Mouse (Mus musculus) limb, embryonic 13.5 days (tissue): ENCODE measurements around the gene Wnt7b. TPM values are rescaled to one million over a fixed set of nuclear protein-coding genes. Genes with fewer than 3 reads are reported as not detected.

Experiments
- ATAC-seq: fragments of 200-750 bp; cut with Nextera tagmentation; 2 replicates; pipeline ENCODE4 v1.8.0; 2017; ENCODE audit warnings: low read depth, moderate number of reproducible peaks, moderate TSS enrichment; ENCODE audit not compliant: low FRiP score
- H3K27ac ChIP-seq: fragments of 300-500 bp; sonication (generic); 2 replicates; pipeline ENCODE4 v1.5.1; 2015; ENCODE audit warnings: inconsistent platforms, mild to moderate bottlenecking, moderate library complexity
- H3K27me3 ChIP-seq: fragments of 300-500 bp; sonication (generic); 2 replicates; pipeline ENCODE4 v1.6.1; 2015; ENCODE audit warnings: mild to moderate bottlenecking, inconsistent platforms
- H3K36me3 ChIP-seq: fragments of 300-500 bp; sonication (generic); 2 replicates; pipeline ENCODE4 v1.6.1; 2015; ENCODE audit warnings: inconsistent platforms, mild to moderate bottlenecking, moderate library complexity
- H3K4me1 ChIP-seq: fragments of 300-500 bp; sonication (generic); 2 replicates; pipeline ENCODE4 v1.6.1; 2015; ENCODE audit warnings: inconsistent platforms
- H3K4me2 ChIP-seq: fragments of 300-500 bp; sonication (generic); replicated peaks from 2 replicates; pipeline ENCODE4 v1.6.1; 2015; ENCODE audit warnings: inconsistent platforms, mild to moderate bottlenecking, moderate library complexity
- H3K4me3 ChIP-seq: fragments of 300-500 bp; sonication (generic); 2 replicates; pipeline ENCODE4 v1.5.1; 2015; ENCODE audit warnings: moderate library complexity, mild to moderate bottlenecking, inconsistent platforms
- H3K9ac ChIP-seq: fragments of 300-500 bp; sonication (generic); 2 replicates; pipeline ENCODE4 v1.6.1; 2015; ENCODE audit warnings: mild to moderate bottlenecking, inconsistent platforms
- H3K9me3 ChIP-seq: fragments of 300-500 bp; sonication (generic); 2 replicates; pipeline ENCODE4 v1.6.1; 2016; ENCODE audit warnings: inconsistent platforms
- WGBS: fragments of 180-500 bp; shearing (Covaris S2); methylation state at CpG from one replicate; pipeline ENCODE4 v1.1.7; 2015; 5-methylcytosine and 5-hydroxymethylcytosine counted together
- polyA plus RNA-seq: library from polyadenylated mRNA; unstranded; fragments of >200 nt; fragmentation: Nextera tagmentation; extraction: Ambion mirVana; gene quantifications from 2 replicates; pipeline ENCODE4 v1.2.1, GENCODE M21; 2015

Wnt7b gene
- 29.1 and 34.9 TPM in 2 replicates for polyA plus RNA-seq

DNA sequence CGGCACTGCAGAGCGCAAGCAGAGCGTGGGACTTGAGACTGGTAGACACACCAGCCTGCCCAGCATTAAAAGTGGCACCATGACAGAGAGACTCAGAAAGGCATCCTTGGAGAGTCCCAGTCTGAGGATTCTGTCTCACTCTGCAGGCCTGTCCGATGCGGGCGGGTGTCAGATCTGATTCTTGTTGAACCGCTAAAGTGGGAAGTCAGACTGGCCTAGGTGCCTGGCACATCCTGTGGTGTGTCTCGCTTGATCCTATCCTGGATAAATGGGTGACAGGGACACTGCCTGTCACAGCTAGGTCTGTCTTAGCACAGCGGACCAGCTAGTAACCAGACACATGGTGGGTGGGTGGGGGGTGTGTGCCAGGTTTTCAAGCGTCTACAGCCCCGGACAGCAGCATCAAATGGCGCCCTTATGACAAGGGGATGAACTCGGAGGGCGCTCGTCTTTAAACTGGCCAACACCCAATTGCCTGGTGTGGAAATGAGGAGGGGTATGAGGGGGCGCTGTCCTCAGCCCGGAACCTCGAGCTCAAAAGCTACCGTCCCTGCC, at the start of gene Wnt7b:
Gene Wnt7b, minus strand, starts transcription at position 118 of the 555 bp plus-strand sequence.
- Histone ChIP-seq H3K4me2 (peak within 1 kb of the TSS; percentile 95), H3K27me3 (peaks cover 99% of the 10 kb centered on the region), H3K27ac (peak within 1 kb of the TSS; percentile 18; the same call in 1 of the 2 replicates), H3K4me3 (peak within 1 kb of the TSS; percentile 59), H3K9ac (peak within 1 kb of the TSS; percentile 68), H3K9me3 (no peaks in the 10 kb centered on the region), H3K4me1 (peaks cover 30% of the 10 kb centered on the region), H3K36me3 (no peaks in the 10 kb centered on the region)
- 3% methylated on average over 19 of the region's 19 CpGs for WGBS
- no peak for ATAC-seq

- Histone ChIP-seq H3K9me3 (no peaks in the 10 kb centered on the region), H3K4me3 (no peak overlapping the region), H3K4me1 (peaks cover 15% of the 10 kb centered on the region), H3K36me3 (no peaks in the 10 kb centered on the region), H3K27me3 (peaks cover 11% of the 10 kb centered on the region), H3K27ac (no peak overlapping the region; the same call in 1 of the 2 replicates), H3K9ac (no peak overlapping the region), H3K4me2 (no peak overlapping the region)
- ATAC-seq: no peak
- WGBS: 25% methylated on average over 2 of the region's 2 CpGs
Observed at GRCm38 (mm10) chr15:85631591-85631990, 49.3 kb upstream of the Wnt7b start.

GRCm38 (mm10) chr15:85629924-85630545, 47.8 kb upstream of the Wnt7b start:
- no peak overlapping the region for H3K9ac ChIP-seq
- no peak overlapping the region for H3K27ac ChIP-seq
- H3K27me3 ChIP-seq: peaks cover 25% of the 10 kb centered on the region
- 73% methylated on average over 7 of the region's 7 CpGs for WGBS
- H3K4me3 ChIP-seq: no peak overlapping the region
- H3K4me1 ChIP-seq: peaks cover 21% of the 10 kb centered on the region
- no peak for ATAC-seq
- no peaks in the 10 kb centered on the region for H3K36me3 ChIP-seq
- no peak overlapping the region for H3K4me2 ChIP-seq
- no peaks in the 10 kb centered on the region for H3K9me3 ChIP-seq

DNA sequence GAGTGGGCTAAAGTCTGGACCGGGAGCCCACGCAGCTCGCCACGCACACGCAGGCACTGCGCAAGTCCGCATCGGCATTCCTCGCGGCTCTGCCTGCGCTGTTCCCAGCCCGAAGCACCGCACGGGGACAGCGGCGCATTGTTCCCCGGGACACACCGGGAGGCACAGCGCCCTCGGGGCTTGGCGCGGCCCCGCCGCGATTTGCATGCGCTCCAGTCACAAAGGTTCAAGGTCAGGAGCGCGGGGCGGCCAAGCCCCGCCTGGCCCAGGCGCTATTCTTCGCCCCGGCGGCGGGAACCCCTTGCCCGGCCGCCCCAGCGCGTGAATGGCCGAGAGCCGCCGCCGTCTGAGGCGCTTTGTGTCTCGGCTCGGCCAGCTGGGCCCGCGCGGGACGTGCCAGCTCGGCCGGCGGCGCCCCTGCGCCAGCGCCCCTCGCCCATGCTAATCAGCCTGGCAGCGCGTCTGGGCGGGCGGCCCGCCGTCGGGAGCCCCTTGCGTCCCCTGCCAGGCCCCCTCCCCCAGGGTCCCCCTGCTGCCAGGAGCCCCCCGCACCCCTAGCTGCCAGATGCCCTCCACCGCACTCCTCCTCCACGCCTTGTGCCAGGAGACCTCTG, 43.5 kb upstream of the Wnt7b start:
- H3K9me3 ChIP-seq: no peaks in the 10 kb centered on the region
- H3K4me3 ChIP-seq: peak overlapping the region; percentile 50
- peaks cover 57% of the 10 kb centered on the region for H3K27me3 ChIP-seq
- H3K4me2 ChIP-seq: peak overlapping the region; percentile 84
- peak; percentile 35 for ATAC-seq
- H3K4me1 ChIP-seq: peaks cover 8% of the 10 kb centered on the region
- no peaks in the 10 kb centered on the region for H3K36me3 ChIP-seq
- peak overlapping the region; percentile 76 for H3K9ac ChIP-seq
- H3K27ac ChIP-seq: no peak overlapping the region; the same call in 1 of the 2 replicates
- WGBS: 1% methylated on average over 67 of the region's 68 CpGs

DNA sequence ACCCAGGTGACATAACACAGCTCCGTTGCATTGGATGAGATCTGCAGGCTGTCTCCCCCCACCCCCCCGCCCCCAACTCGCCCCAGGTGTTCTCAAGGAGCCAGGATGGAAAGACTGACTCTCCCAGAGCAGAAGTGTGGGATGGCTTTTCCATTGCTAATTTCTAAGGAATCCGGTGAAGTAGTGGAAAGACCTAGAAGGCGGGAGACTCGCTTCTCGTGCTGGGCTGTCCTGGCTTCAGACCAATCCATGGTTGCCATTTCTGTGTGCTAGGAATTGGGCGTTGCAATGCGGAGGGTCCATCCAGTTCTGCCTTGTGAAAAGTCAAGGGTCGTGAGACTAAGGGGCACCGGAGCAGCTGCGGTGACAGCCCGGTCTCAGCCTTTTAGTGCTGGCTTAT, 39.9 kb upstream of the Wnt7b start:
- Histone ChIP-seq H3K4me3 (no peak overlapping the region), H3K27me3 (peaks cover 55% of the 10 kb centered on the region), H3K4me2 (no peak overlapping the region), H3K9me3 (peaks cover 5% of the 10 kb centered on the region; the same call in 1 of the 2 replicates), H3K27ac (no peak overlapping the region; the same call in 1 of the 2 replicates), H3K9ac (no peak overlapping the region), H3K36me3 (no peaks in the 10 kb centered on the region), H3K4me1 (peaks cover 8% of the 10 kb centered on the region)
- ATAC-seq: peak; percentile 37; the same call in 1 of the 2 replicates
- 77% methylated on average over 13 of the region's 13 CpGs for WGBS

- no peaks in the 10 kb centered on the region for H3K36me3 ChIP-seq
- H3K4me1 ChIP-seq: peaks cover 33% of the 10 kb centered on the region
- no peak overlapping the region for H3K9ac ChIP-seq
- no peak overlapping the region for H3K4me3 ChIP-seq
- no peak overlapping the region for H3K27ac ChIP-seq
- no peak for ATAC-seq
- peaks cover 34% of the 10 kb centered on the region for H3K27me3 ChIP-seq
- H3K9me3 ChIP-seq: peaks cover 10% of the 10 kb centered on the region; the same call in 1 of the 2 replicates
- H3K4me2 ChIP-seq: peak overlapping the region; percentile 30
- 32% methylated on average over 21 of the region's 21 CpGs for WGBS
Observed at GRCm38 (mm10) chr15:85615537-85616100, 33.3 kb upstream of the Wnt7b start.

GRCm38 (mm10) chr15:85615075-85615474, 32.8 kb upstream of the Wnt7b start:
- H3K27ac ChIP-seq: no peak overlapping the region
- peak overlapping the region; percentile 30 for H3K4me2 ChIP-seq
- H3K9ac ChIP-seq: no peak overlapping the region
- 44% methylated on average over 22 of the region's 22 CpGs for WGBS
- H3K4me1 ChIP-seq: peaks cover 36% of the 10 kb centered on the region
- no peak overlapping the region for H3K4me3 ChIP-seq
- no peak for ATAC-seq
- peaks cover 34% of the 10 kb centered on the region for H3K27me3 ChIP-seq
- peaks cover 10% of the 10 kb centered on the region; the same call in 1 of the 2 replicates for H3K9me3 ChIP-seq
- no peaks in the 10 kb centered on the region for H3K36me3 ChIP-seq

- no peak overlapping the region for H3K9ac ChIP-seq
- ATAC-seq: no peak
- H3K4me3 ChIP-seq: no peak overlapping the region
- H3K4me1 ChIP-seq: peaks cover 36% of the 10 kb centered on the region
- no peak overlapping the region for H3K4me2 ChIP-seq
- peak overlapping the region; percentile 33; the same call in 1 of the 2 replicates for H3K27ac ChIP-seq
- 83% methylated on average over 17 of the region's 17 CpGs for whole genome bisulfite sequencing
- peaks cover 34% of the 10 kb centered on the region for H3K27me3 ChIP-seq
- H3K36me3 ChIP-seq: no peaks in the 10 kb centered on the region
- peaks cover 8% of the 10 kb centered on the region; the same call in 1 of the 2 replicates for H3K9me3 ChIP-seq
Observed at GRCm38 (mm10) chr15:85613358-85614266, 31.3 kb upstream of the Wnt7b start.

- no peak for ATAC-seq
- H3K9me3 ChIP-seq: 0 out of 2 replicates have a peak, but pooled peaks cover 5% of the 10 kb centered on the region
- 74% methylated on average over 8 of the region's 8 CpGs for WGBS
Observed at GRCm38 (mm10) chr15:85612660-85613357, 30.5 kb upstream of the Wnt7b start.

GRCm38 (mm10) chr15:85611701-85612520, 29.6 kb upstream of the Wnt7b start:
- peaks cover 28% of the 10 kb centered on the region for H3K27me3 ChIP-seq
- H3K9me3 ChIP-seq: 0 out of 2 replicates have a peak, but pooled peaks cover 5% of the 10 kb centered on the region
- 0 out of 2 replicates have a peak overlapping the region, but pooled peaks have one; percentile 25 for H3K9ac ChIP-seq
- no peaks in the 10 kb centered on the region for H3K36me3 ChIP-seq
- ATAC-seq: no peak
- H3K4me2 ChIP-seq: no peak overlapping the region
- WGBS: 78% methylated on average over 16 of the region's 16 CpGs
- H3K27ac ChIP-seq: peak overlapping the region; percentile 84
- no peak overlapping the region for H3K4me3 ChIP-seq
- peaks cover 36% of the 10 kb centered on the region for H3K4me1 ChIP-seq

More at GRCm38 (mm10) chr15:85612660-85613357, 30.5 kb upstream of the Wnt7b start:
- Histone ChIP-seq H3K4me2 (no peak overlapping the region), H3K4me3 (no peak overlapping the region), H3K9ac (no peak overlapping the region), H3K27me3 (peaks cover 34% of the 10 kb centered on the region), H3K36me3 (no peaks in the 10 kb centered on the region), H3K27ac (peak overlapping the region; percentile 33; the same call in 1 of the 2 replicates), H3K4me1 (peaks cover 36% of the 10 kb centered on the region)
